Mouse (Mus musculus): ENCODE measurements around the gene Soat2. TPM values are rescaled to one million over a fixed set of nuclear protein-coding genes. Genes with fewer than 3 reads are reported as not detected.

Gene Soat2
- polyA plus RNA-seq, 1 experiment: 4.1 TPM

DNA sequence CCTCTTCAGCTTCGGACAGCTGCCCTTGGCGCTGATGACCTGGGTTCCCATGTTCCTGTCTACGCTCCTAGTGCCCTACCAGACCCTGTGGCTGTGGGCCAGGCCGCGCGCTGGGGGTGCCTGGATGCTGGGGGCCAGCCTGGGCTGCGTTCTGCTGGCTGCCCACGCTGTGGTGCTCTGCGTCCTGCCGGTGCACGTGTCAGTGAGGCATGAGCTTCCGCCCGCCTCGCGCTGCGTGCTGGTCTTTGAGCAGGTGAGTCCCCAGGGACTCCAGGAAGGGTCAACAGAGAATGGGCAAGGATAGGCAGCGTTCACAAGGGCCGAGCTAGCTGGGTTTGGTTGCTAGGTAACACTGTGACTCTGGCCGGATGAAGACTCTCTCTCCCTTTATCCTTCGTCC lies 6.5 kb downstream of the Soat2 start:
- H3K4me3 ChIP-seq (ENCODE audit: control insufficient read depth, insufficient read depth, low read length): no peak overlapping the region
- WGBS: 96% methylated on average over 20 of the region's 20 CpGs

DNA sequence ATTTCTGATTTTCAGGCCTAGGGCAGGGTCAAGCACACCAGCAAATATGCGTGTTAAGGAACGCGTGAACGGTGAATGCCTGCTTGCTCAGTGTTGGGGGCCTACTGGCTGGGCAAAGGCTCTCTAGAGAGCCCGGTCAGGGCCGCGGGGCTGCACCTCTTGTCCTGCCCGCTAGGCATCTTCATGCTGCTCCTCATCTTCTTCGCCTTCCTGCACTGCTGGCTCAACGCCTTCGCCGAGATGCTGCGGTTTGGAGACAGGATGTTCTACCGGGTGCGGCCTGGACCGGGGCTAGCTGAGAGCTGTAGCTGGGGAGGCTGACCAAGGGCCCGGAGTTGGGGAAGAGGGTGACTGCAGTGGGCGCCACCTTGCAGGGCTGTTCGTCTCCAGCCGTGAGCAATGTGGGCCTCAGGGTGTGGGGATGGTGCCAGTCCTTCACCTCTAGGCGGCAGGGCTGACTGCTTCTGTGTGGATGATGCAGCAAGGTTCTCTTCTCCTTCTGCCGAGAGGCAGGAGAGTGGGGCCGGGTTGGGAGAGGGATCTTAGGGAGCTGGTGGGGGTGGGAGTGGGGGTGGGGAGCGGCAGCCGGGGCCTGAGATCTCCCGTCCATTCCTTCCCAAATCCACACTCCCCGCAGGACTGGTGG lies 10.2 kb downstream of the Soat2 start:
- no peak for TF ChIP-seq CTCF (IDR thresholded peaks at IDR 0.05; ENCODE audit: borderline replicate concordance, control insufficient read depth, extremely low read depth, insufficient read depth, low read length, poor library complexity)
- no peak for TF ChIP-seq POLR2A (IDR thresholded peaks at IDR 0.05; ENCODE audit: control insufficient read depth, extremely low read depth, insufficient read depth, low read length, poor library complexity)
- peak; percentile 9 for DNase-seq
- H3K36me3 ChIP-seq (ENCODE audit: control insufficient read depth, insufficient read depth, low read length): no peaks in the 10 kb centered on the region

More for the DNA sequence above, 6.5 kb downstream of the Soat2 start:
- TF ChIP-seq POLR2A (IDR thresholded peaks at IDR 0.05; ENCODE audit: control insufficient read depth, extremely low read depth, insufficient read depth, low read length, poor library complexity) (no peak), CTCF (IDR thresholded peaks at IDR 0.05; ENCODE audit: borderline replicate concordance, control insufficient read depth, extremely low read depth, insufficient read depth, low read length, poor library complexity) (no peak)
- Histone ChIP-seq H3K27me3 (ENCODE audit: control insufficient read depth, insufficient read depth, low read length) (no peaks in the 10 kb centered on the region; the same call in 1 of the 2 replicates), H3K36me3 (ENCODE audit: control insufficient read depth, insufficient read depth, low read length) (no peaks in the 10 kb centered on the region), H3K27ac (ENCODE audit: control insufficient read depth, insufficient read depth, low read length) (no peak overlapping the region), H3K4me1 (replicated peaks; ENCODE audit: control insufficient read depth, insufficient read depth, low read length) (0 out of 2 replicates have a peak, but pooled peaks cover 2% of the 10 kb centered on the region)
- no peak for DNase-seq

GRCm38 (mm10) chr15:102163900-102164693 lies 13.8 kb downstream of the Soat2 start:
- Histone ChIP-seq H3K27me3 (ENCODE audit: control insufficient read depth, insufficient read depth, low read length) (no peaks in the 10 kb centered on the region), H3K4me1 (replicated peaks; ENCODE audit: control insufficient read depth, insufficient read depth, low read length) (peaks cover 19% of the 10 kb centered on the region), H3K4me3 (ENCODE audit: control insufficient read depth, insufficient read depth, low read length) (no peak overlapping the region), H3K27ac (ENCODE audit: control insufficient read depth, insufficient read depth, low read length) (0 out of 2 replicates have a peak overlapping the region, but pooled peaks have one; percentile 5), H3K36me3 (ENCODE audit: control insufficient read depth, insufficient read depth, low read length) (no peaks in the 10 kb centered on the region)
- DNase-seq: no peak
- TF ChIP-seq POLR2A (IDR thresholded peaks at IDR 0.05; ENCODE audit: control insufficient read depth, extremely low read depth, insufficient read depth, low read length, poor library complexity): no peak
- no peak for TF ChIP-seq CTCF (IDR thresholded peaks at IDR 0.05; ENCODE audit: borderline replicate concordance, control insufficient read depth, extremely low read depth, insufficient read depth, low read length, poor library complexity)
- WGBS: 36% methylated on average over 3 of the region's 3 CpGs

More for the DNA sequence above, 10.2 kb downstream of the Soat2 start:
- H3K4me3 ChIP-seq (ENCODE audit: control insufficient read depth, insufficient read depth, low read length): no peak overlapping the region
- no peak overlapping the region for H3K27ac ChIP-seq (ENCODE audit: control insufficient read depth, insufficient read depth, low read length)
- 75% methylated on average over 27 of the region's 27 CpGs for WGBS
- H3K4me1 ChIP-seq (replicated peaks; ENCODE audit: control insufficient read depth, insufficient read depth, low read length): peaks cover 15% of the 10 kb centered on the region
- no peaks in the 10 kb centered on the region for H3K27me3 ChIP-seq (ENCODE audit: control insufficient read depth, insufficient read depth, low read length)

- Histone ChIP-seq H3K27me3 (ENCODE audit: control insufficient read depth, insufficient read depth, low read length) (no peaks in the 10 kb centered on the region), H3K36me3 (ENCODE audit: control insufficient read depth, insufficient read depth, low read length) (no peaks in the 10 kb centered on the region), H3K4me1 (replicated peaks; ENCODE audit: control insufficient read depth, insufficient read depth, low read length) (peaks cover 17% of the 10 kb centered on the region), H3K4me3 (ENCODE audit: control insufficient read depth, insufficient read depth, low read length) (no peak overlapping the region), H3K27ac (ENCODE audit: control insufficient read depth, insufficient read depth, low read length) (peak overlapping the region; percentile 86)
- WGBS: 3% methylated on average over 6 of the region's 6 CpGs
- DNase-seq: peak; percentile 42
- TF ChIP-seq CTCF (IDR thresholded peaks at IDR 0.05; ENCODE audit: borderline replicate concordance, control insufficient read depth, extremely low read depth, insufficient read depth, low read length, poor library complexity): no peak
- TF ChIP-seq POLR2A (IDR thresholded peaks at IDR 0.05; ENCODE audit: control insufficient read depth, extremely low read depth, insufficient read depth, low read length, poor library complexity): no peak
These were observed 15.3 kb downstream of the Soat2 start for GRCm38 (mm10) chr15:102165468-102166100.

DNA sequence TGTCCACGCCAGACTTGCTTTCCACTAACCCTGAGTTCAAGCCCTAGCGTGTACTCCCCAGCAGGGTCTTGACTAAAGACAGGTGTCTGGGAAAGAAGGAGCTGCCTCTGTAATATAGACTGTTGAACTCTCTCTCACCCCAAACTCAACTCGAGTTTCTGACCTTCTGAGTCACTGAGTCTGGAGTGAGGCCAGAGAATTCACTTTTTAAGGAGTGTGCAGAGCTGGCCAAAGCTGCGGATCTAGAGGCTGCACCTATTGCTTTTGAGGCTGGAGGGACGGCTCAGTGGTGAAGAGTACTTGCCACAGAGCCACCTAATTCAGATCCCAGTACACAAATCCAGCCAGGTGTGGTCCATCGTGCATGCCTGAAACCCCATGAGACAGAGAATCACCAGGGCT lies 17.3 kb downstream of the Soat2 start:
- H3K4me3 ChIP-seq (ENCODE audit: control insufficient read depth, insufficient read depth, low read length): no peak overlapping the region
- TF ChIP-seq CTCF (IDR thresholded peaks at IDR 0.05; ENCODE audit: borderline replicate concordance, control insufficient read depth, extremely low read depth, insufficient read depth, low read length, poor library complexity): no peak
- WGBS: 81% methylated on average over 6 of the region's 6 CpGs
- H3K36me3 ChIP-seq (ENCODE audit: control insufficient read depth, insufficient read depth, low read length): no peaks in the 10 kb centered on the region
- no peaks in the 10 kb centered on the region for H3K27me3 ChIP-seq (ENCODE audit: control insufficient read depth, insufficient read depth, low read length)
- DNase-seq: no peak
- peaks cover 17% of the 10 kb centered on the region for H3K4me1 ChIP-seq (replicated peaks; ENCODE audit: control insufficient read depth, insufficient read depth, low read length)
- H3K27ac ChIP-seq (ENCODE audit: control insufficient read depth, insufficient read depth, low read length): no peak overlapping the region

- Histone ChIP-seq H3K4me3 (ENCODE audit: control insufficient read depth, insufficient read depth, low read length) (no peak overlapping the region), H3K27ac (ENCODE audit: control insufficient read depth, insufficient read depth, low read length) (no peak overlapping the region), H3K36me3 (ENCODE audit: control insufficient read depth, insufficient read depth, low read length) (no peaks in the 10 kb centered on the region), H3K27me3 (ENCODE audit: control insufficient read depth, insufficient read depth, low read length) (no peaks in the 10 kb centered on the region), H3K4me1 (replicated peaks; ENCODE audit: control insufficient read depth, insufficient read depth, low read length) (peaks cover 15% of the 10 kb centered on the region)
- WGBS: 88% methylated on average over 2 of the region's 2 CpGs
- TF ChIP-seq CTCF (IDR thresholded peaks at IDR 0.05; ENCODE audit: borderline replicate concordance, control insufficient read depth, extremely low read depth, insufficient read depth, low read length, poor library complexity) (no peak), POLR2A (IDR thresholded peaks at IDR 0.05; ENCODE audit: control insufficient read depth, extremely low read depth, insufficient read depth, low read length, poor library complexity) (no peak)
- DNase-seq: no peak
These were observed 18.7 kb downstream of the Soat2 start for GRCm38 (mm10) chr15:102169064-102169463.
